Mouse (Mus musculus) C2C12 (cell line): ENCODE measurements around the gene Rap2c. TPM values are rescaled to one million over a fixed set of nuclear protein-coding genes. Genes with fewer than 3 reads are reported as not detected.

ENCODE experiments used
- H3K27me3 ChIP-seq: one replicate; pipeline ENCODE4 v1.6.1; 2011; ENCODE audit not compliant: control insufficient read depth, insufficient read depth, insufficient read length
- H3K36me3 ChIP-seq: one replicate; pipeline ENCODE4 v1.6.1; 2011; ENCODE audit not compliant: control insufficient read depth, insufficient read depth
- H3K4me3 ChIP-seq: one replicate; pipeline ENCODE4 v1.5.1; 2011; ENCODE audit warnings: mild to moderate bottlenecking, control low read depth; ENCODE audit not compliant: poor library complexity, insufficient read depth, severe bottlenecking
- H3K79me2 ChIP-seq: one replicate; pipeline ENCODE4 v1.6.1; 2011; ENCODE audit not compliant: control insufficient read depth, insufficient read depth
- H3K79me3 ChIP-seq: one replicate; pipeline ENCODE4 v1.6.1; 2011; ENCODE audit warnings: low read depth, control low read depth
- H3ac ChIP-seq: one replicate; pipeline ENCODE3; 2011; ENCODE audit warnings: low read depth; ENCODE audit not compliant: control insufficient read depth, insufficient read length
- CEBPB ChIP-seq: IDR thresholded peaks from one replicate; pipeline ENCODE4 v1.6.1; 2011; ENCODE audit warnings: low read depth, mild to moderate bottlenecking, control low read depth, moderate library complexity
- CTCF ChIP-seq: IDR thresholded peaks from one replicate; pipeline ENCODE4 v1.5.1; 2011; ENCODE audit not compliant: control insufficient read depth, insufficient read depth, insufficient read length
- FOSL1 ChIP-seq: IDR thresholded peaks from one replicate; pipeline ENCODE4 v1.8.0; 2011; ENCODE audit warnings: mild to moderate bottlenecking, low read length; ENCODE audit not compliant: poor library complexity, insufficient read depth, severe bottlenecking
- MAX ChIP-seq: IDR thresholded peaks from one replicate; pipeline ENCODE4 v1.6.1; 2011; ENCODE audit warnings: mild to moderate bottlenecking, control low read depth
- MYOD1 ChIP-seq: IDR thresholded peaks from one replicate; pipeline ENCODE4 v1.6.1; 2011; ENCODE audit warnings: low read depth; ENCODE audit not compliant: control insufficient read depth, insufficient read length
- MYOG ChIP-seq: IDR thresholded peaks from one replicate; pipeline ENCODE4 v1.6.1; 2011; ENCODE audit not compliant: control insufficient read depth, insufficient read length; ENCODE audit errors: extremely low read depth
- USF1 ChIP-seq: IDR thresholded peaks from one replicate; pipeline ENCODE4 v1.6.1; 2011; ENCODE audit warnings: low read depth, mild to moderate bottlenecking, control low read depth, moderate library complexity
- polyA plus RNA-seq: library from polyadenylated mRNA; unstranded; fragments of >200 nt; fragmentation: generic; extraction: Trizol; gene quantifications from one replicate; pipeline ENCODE4 v1.2.1, GENCODE M21; 2012; ENCODE audit warnings: missing spikeins

Gene Rap2c
- polyA plus RNA-seq, 1 experiment, result 6.9 TPM

- Histone ChIP-seq H3K36me3 (no peaks in the 10 kb centered on the region), H3K4me3 (no peak overlapping the region), H3K79me2 (no peaks in the 10 kb centered on the region), H3K27me3 (no peaks in the 10 kb centered on the region), H3ac (no peak overlapping the region), H3K79me3 (no peaks in the 10 kb centered on the region)
- TF ChIP-seq FOSL1 (no peak), CTCF (no peak), MAX (no peak), CEBPB (no peak), MYOD1 (no peak), USF1 (no peak), MYOG (no peak)
Measured at GRCm38 (mm10) chrX:51058741-51059140, 40.9 kb upstream of the Rap2c start.

- Histone ChIP-seq H3ac (no peak overlapping the region), H3K4me3 (no peak overlapping the region), H3K79me3 (no peaks in the 10 kb centered on the region), H3K79me2 (no peaks in the 10 kb centered on the region), H3K27me3 (no peaks in the 10 kb centered on the region), H3K36me3 (no peaks in the 10 kb centered on the region)
- TF ChIP-seq CEBPB (no peak), FOSL1 (no peak), MYOD1 (no peak), MAX (no peak), MYOG (no peak), USF1 (no peak), CTCF (no peak)
Measured at GRCm38 (mm10) chrX:51058317-51058716, 40.5 kb upstream of the Rap2c start.

GRCm38 (mm10) chrX:51051680-51052461, 34.1 kb upstream of the Rap2c start:
- Histone ChIP-seq H3ac (no peak overlapping the region), H3K36me3 (no peaks in the 10 kb centered on the region), H3K79me3 (no peaks in the 10 kb centered on the region), H3K79me2 (no peaks in the 10 kb centered on the region), H3K27me3 (no peaks in the 10 kb centered on the region), H3K4me3 (no peak overlapping the region)
- TF ChIP-seq CEBPB (no peak), FOSL1 (no peak), CTCF (no peak), MAX (no peak), MYOG (no peak), MYOD1 (no peak), USF1 (no peak)

- Histone ChIP-seq H3K36me3 (no peaks in the 10 kb centered on the region), H3K79me3 (no peaks in the 10 kb centered on the region), H3K27me3 (no peaks in the 10 kb centered on the region), H3ac (no peak overlapping the region), H3K79me2 (no peaks in the 10 kb centered on the region), H3K4me3 (no peak overlapping the region)
- TF ChIP-seq MAX (no peak), CTCF (no peak), MYOD1 (no peak), MYOG (no peak), FOSL1 (no peak), CEBPB (no peak), USF1 (no peak)
Measured at GRCm38 (mm10) chrX:51035678-51036209, 17.9 kb upstream of the Rap2c start.

- H3K79me2 ChIP-seq, result peaks cover 30% of the 10 kb centered on the region
- no peak overlapping the region for H3K4me3 ChIP-seq
- H3K27me3 ChIP-seq, result no peaks in the 10 kb centered on the region
- H3ac ChIP-seq, result no peak overlapping the region
- TF ChIP-seq CTCF (peak; percentile 5), FOSL1 (no peak), CEBPB (no peak), MYOG (no peak), MYOD1 (no peak), USF1 (no peak), MAX (no peak)
- H3K36me3 ChIP-seq, result no peaks in the 10 kb centered on the region
- H3K79me3 ChIP-seq, result peaks cover 21% of the 10 kb centered on the region
Measured at GRCm38 (mm10) chrX:51019884-51020283, 2.1 kb upstream of the Rap2c start.

GRCm38 (mm10) chrX:51018786-51019179, 965 bp upstream of the Rap2c start:
- peak overlapping the region; percentile 29 for H3K4me3 ChIP-seq
- peaks cover 7% of the 10 kb centered on the region for H3K36me3 ChIP-seq

More at GRCm38 (mm10) chrX:51018786-51019179, 965 bp upstream of the Rap2c start:
- Histone ChIP-seq H3ac (peak overlapping the region; percentile 84), H3K79me2 (peaks cover 32% of the 10 kb centered on the region), H3K27me3 (no peaks in the 10 kb centered on the region), H3K79me3 (peaks cover 21% of the 10 kb centered on the region)
- TF ChIP-seq MYOD1, result no peak
- no peak for TF ChIP-seq FOSL1
- TF ChIP-seq MAX, result no peak
- no peak for TF ChIP-seq USF1
- TF ChIP-seq CTCF, result no peak
- TF ChIP-seq MYOG, result no peak
- no peak for TF ChIP-seq CEBPB
